10 mouse cellular contexts compared by ENCODE assay signal in the genomic region with DNA sequence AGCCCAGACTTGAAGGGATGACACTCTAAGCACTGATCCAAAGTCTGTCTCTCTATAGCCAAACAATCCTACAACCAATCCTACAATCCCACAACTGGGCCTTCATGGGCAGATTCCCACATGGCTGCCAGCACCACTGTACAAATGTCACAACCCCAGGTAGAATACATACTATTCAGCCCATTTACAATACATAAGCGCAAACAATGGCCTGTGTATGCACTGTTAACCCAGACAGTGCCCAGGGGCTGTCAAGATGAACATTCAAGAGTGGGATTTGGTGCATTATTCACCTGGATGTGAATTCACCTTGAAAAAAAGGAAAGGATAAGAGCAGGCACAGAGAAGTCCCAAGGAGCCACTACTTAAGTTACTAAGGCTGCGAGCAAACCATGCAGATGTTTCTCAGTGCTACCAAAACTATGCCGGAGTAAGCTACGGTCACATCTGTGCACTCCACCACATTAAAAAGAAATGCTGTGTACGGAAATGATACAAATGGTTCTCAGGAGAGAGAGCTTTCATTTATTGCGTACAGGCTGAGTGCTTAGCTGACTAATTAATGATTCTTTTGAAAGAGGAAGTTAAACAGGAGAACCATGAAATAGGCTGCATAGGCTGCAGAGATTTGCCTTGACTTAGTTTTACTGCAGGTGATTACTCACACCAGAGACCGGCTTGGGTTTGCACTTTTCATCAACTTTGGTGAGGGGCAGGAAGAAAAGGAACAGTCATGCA.
DNase-seq lines count a peak whose midpoint lies in the region; ATAC-seq and TF ChIP-seq lines count a peak whose summit lies in the region.
"Had no signal": no experiment of that assay in that cellular context is flagged by ENCODE, and none has a peak within 500 bp of the region (broad histone marks: within the 10 kb centered on the region; RNA-seq: fewer than 3 reads in every experiment).

No protein-coding gene starts in this region.

- no peaks in the 10 kb centered on the region for H3K27me3 ChIP-seq in hindbrain, postnatal 0 days (ENCODE audit: insufficient read depth, low read length)
- H3K27me3 ChIP-seq in hindbrain, embryonic 13.5 days: no peaks in the 10 kb centered on the region

- H3K4me2 ChIP-seq in hindbrain, postnatal 0 days (ENCODE audit: low read depth, low read length): no peak overlapping the region
- H3K4me2 ChIP-seq in hindbrain, embryonic 13.5 days: no peak overlapping the region

- no peak overlapping the region for H3K4me3 ChIP-seq in hindbrain, postnatal 0 days (ENCODE audit: low read length)
- H3K4me3 ChIP-seq in hindbrain, embryonic 13.5 days: no peak overlapping the region

- no peak overlapping the region for H3K9ac ChIP-seq in hindbrain, postnatal 0 days (replicated peaks; ENCODE audit: low read length)
- H3K9ac ChIP-seq in hindbrain, embryonic 13.5 days: no peak overlapping the region

- DNase-seq in hindbrain, postnatal 0 days (ENCODE audit: low spot score): no peak
- DNase-seq in CD4-positive, CD25-positive, alpha-beta regulatory T cell, adult 2 months (ENCODE audit: low read depth, low spot score): peak; percentile 55
- DNase-seq in cerebellum, adult 11 months: no peak
- DNase-seq in embryo, embryonic 9.5 days (ENCODE audit: extremely low spot score): no peak
- no peak for DNase-seq in right cerebral cortex, postnatal 4 days
- DNase-seq: cerebellum, adult 11-12 months had no signal

- H3K36me3 ChIP-seq in hindbrain, postnatal 0 days (ENCODE audit: insufficient read depth, low read length): no peaks in the 10 kb centered on the region
- no peaks in the 10 kb centered on the region for H3K36me3 ChIP-seq in hindbrain, embryonic 13.5 days

- H3K9me3 ChIP-seq in hindbrain, postnatal 0 days (ENCODE audit: low read length): no peaks in the 10 kb centered on the region
- no peaks in the 10 kb centered on the region for H3K9me3 ChIP-seq in hindbrain, embryonic 13.5 days

- TF ChIP-seq CTCF in hindbrain, postnatal 0 days (IDR thresholded peaks at IDR 0.05; ENCODE audit: low read depth): no peak

- H3K27ac ChIP-seq in hindbrain, postnatal 0 days: no peak overlapping the region; the same call in 1 of the 2 replicates
- H3K27ac ChIP-seq in hindbrain, embryonic 13.5 days: no peak overlapping the region

- H3K4me1 ChIP-seq in hindbrain, postnatal 0 days (ENCODE audit: insufficient read depth, low read length): no peaks in the 10 kb centered on the region
- H3K4me1 ChIP-seq in hindbrain, embryonic 13.5 days (replicated peaks): peaks cover 17% of the 10 kb centered on the region

- WGBS in hindbrain, postnatal 0 days: 76% methylated on average over 7 of the region's 7 CpGs
- 76% methylated on average over 7 of the region's 7 CpGs for WGBS in hindbrain, embryonic 13.5 days

- ATAC-seq in hindbrain, postnatal 0 days: 0 out of 2 replicates have a peak, but pooled peaks have one; percentile 13
- no peak for ATAC-seq in hindbrain, embryonic 13.5 days (ENCODE audit: low FRiP score)
- ATAC-seq in granulocyte monocyte progenitor cell, adult 5-6 weeks (replicated peaks; ENCODE audit: poor library complexity, severe bottlenecking): peak; percentile 78
- ATAC-seq in megakaryocyte, adult 5-6 weeks (ENCODE audit: poor library complexity, severe bottlenecking): peak; percentile 65
- ATAC-seq: forebrain, embryonic 16.5 days had no signal
